Mouse (Mus musculus) left cerebral cortex, adult 6 months (tissue): ENCODE data around the gene Vmn1r2. TPM values are rescaled to one million over a fixed set of nuclear protein-coding genes. Genes with fewer than 3 reads are reported as not detected.

Experiments used
- long read RNA-seq, 2 experiments: library from polyadenylated mRNA; unstranded; transcript quantifications; one replicate each; pipeline ENCODE4 v2.0.0; 2019 to 2020
- polyA plus RNA-seq: library from polyadenylated mRNA; unstranded; fragments of <200 nt; fragmentation: Nextera tagmentation; gene quantifications from 2 replicates; pipeline ENCODE4 v1.2.3, GENCODE M21; 2021

Vmn1r2 gene
- not detected in 2 replicates for polyA plus RNA-seq
- long read RNA-seq, experiment 1, result 0 reads
- long read RNA-seq, experiment 2, result 0 reads

GRCm38 (mm10) chr4:3167020-3167419 is at the start of gene Vmn1r2:
TSS of gene Vmn1r2 (plus strand) at chr4:3167320.

DNA sequence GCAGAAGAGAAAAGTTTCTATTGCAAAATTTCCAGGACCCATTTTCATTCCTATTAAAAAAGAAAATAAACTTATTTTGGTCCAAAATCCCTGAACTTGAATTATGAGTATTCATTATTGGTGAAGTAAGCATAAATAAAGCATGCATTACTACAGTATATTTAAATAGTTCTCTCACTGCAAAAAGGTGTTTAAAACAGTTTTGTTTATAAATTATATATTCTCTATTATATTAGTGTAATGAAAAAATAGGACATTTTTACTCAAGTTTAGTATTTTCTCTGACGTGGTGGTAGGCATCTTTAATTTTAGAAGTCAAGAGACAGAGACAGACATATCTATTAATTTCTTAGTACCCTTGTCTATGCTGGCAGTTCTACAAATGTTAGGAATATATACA is 18.1 kb downstream of the Vmn1r2 start, which contains the start of gene Vmn1r3:
TSS of gene Vmn1r3 (minus strand) at position 101 of the 400 bp plus-strand sequence.

Other genes starting within 250 kb of the Vmn1r2 start
- not detected in 2 replicates for gene Vmn1r3, start 18.0 kb downstream of the Vmn1r2 start, polyA plus RNA-seq